13 mouse cellular contexts compared by ENCODE assay signal in the genomic region with DNA sequence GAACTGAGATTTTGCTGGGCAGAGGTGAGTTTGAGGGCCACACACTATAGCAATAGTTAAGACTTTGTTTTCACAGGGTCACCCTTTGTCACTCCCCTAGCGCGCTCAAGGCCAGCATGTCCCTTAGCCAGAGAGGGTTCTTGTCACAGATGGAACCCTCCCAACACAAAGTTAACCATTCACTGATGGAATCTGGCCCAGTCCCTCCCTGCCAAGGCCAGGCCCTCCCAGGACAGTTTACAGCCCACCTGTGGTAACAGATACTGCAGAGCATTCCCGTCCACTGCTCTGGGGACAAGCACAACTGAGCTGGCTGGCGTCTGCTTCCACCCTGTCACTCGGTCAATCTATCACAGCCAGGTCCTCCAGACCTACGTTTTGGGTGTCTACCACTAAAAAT.
DNase-seq lines count a peak whose midpoint lies in the region; ATAC-seq and TF ChIP-seq lines count a peak whose summit lies in the region.
"Had no signal": no experiment of that assay in that cellular context is flagged by ENCODE, and none has a peak within 500 bp of the region (broad histone marks: within the 10 kb centered on the region; RNA-seq: fewer than 3 reads in every experiment).

No protein-coding gene starts in this region.

- no peak for TF ChIP-seq POLR2A in liver, adult 2 months (IDR thresholded peaks at IDR 0.05; ENCODE audit: extremely low read depth, insufficient read depth, low read length)

- TF ChIP-seq CTCF in intestine, postnatal 0 days (IDR thresholded peaks at IDR 0.05; ENCODE audit: low read depth) = no peak
- no peak for TF ChIP-seq CTCF in liver, adult 2 months (IDR thresholded peaks at IDR 0.05; ENCODE audit: low read depth, low read length)

- no peak overlapping the region for H3K4me3 ChIP-seq in intestine, embryonic 14.5 days (ENCODE audit: low read depth, low read length)
- H3K4me3 ChIP-seq in intestine, postnatal 0 days (ENCODE audit: low read depth, low read length) = no peak overlapping the region
- H3K4me3 ChIP-seq in liver, adult 2 months (ENCODE audit: insufficient read depth, low read depth, low read length) = no peak overlapping the region
- no peak overlapping the region for H3K4me3 ChIP-seq in neural tube, embryonic 15.5 days (replicated peaks)

- 55% methylated on average over 6 of the region's 6 CpGs for WGBS in intestine, embryonic 14.5 days
- WGBS in intestine, postnatal 0 days = 35% methylated on average over 6 of the region's 6 CpGs
- WGBS in liver, adult 2 months = 25% methylated on average over 6 of the region's 6 CpGs
- WGBS in neural tube, embryonic 15.5 days = 74% methylated on average over 6 of the region's 6 CpGs

- H3K27me3 ChIP-seq in intestine, embryonic 14.5 days (replicated peaks; ENCODE audit: control insufficient read depth, insufficient read depth, low read length) = no peaks in the 10 kb centered on the region
- H3K27me3 ChIP-seq in intestine, postnatal 0 days (replicated peaks; ENCODE audit: control insufficient read depth, insufficient read depth, low read length) = no peaks in the 10 kb centered on the region
- no peaks in the 10 kb centered on the region for H3K27me3 ChIP-seq in liver, adult 2 months (ENCODE audit: control insufficient read depth, insufficient read depth, low read length)
- H3K27me3 ChIP-seq in neural tube, embryonic 15.5 days (replicated peaks) = no peaks in the 10 kb centered on the region

- peaks cover 17% of the 10 kb centered on the region for H3K36me3 ChIP-seq in intestine, embryonic 14.5 days (ENCODE audit: control insufficient read depth, insufficient read depth, low read length)
- H3K36me3 ChIP-seq in intestine, postnatal 0 days (ENCODE audit: control insufficient read depth, insufficient read depth) = peaks cover 8% of the 10 kb centered on the region
- no peaks in the 10 kb centered on the region for H3K36me3 ChIP-seq in liver, adult 2 months (ENCODE audit: control insufficient read depth, insufficient read depth, low read length)
- no peaks in the 10 kb centered on the region for H3K36me3 ChIP-seq in neural tube, embryonic 15.5 days

- no peaks in the 10 kb centered on the region for H3K9me3 ChIP-seq in intestine, embryonic 14.5 days (ENCODE audit: control insufficient read depth, low read length)
- H3K9me3 ChIP-seq in intestine, postnatal 0 days (ENCODE audit: control insufficient read depth) = no peaks in the 10 kb centered on the region
- H3K9me3 ChIP-seq in neural tube, embryonic 15.5 days (replicated peaks) = no peaks in the 10 kb centered on the region

- H3K27ac ChIP-seq in intestine, embryonic 14.5 days (ENCODE audit: low read depth) = no peak overlapping the region
- H3K27ac ChIP-seq in intestine, postnatal 0 days (ENCODE audit: low read depth, low read length) = no peak overlapping the region
- peak overlapping the region; percentile 32 for H3K27ac ChIP-seq in liver, adult 2 months (replicated peaks; ENCODE audit: insufficient read depth, low read depth, low read length)
- no peak overlapping the region for H3K27ac ChIP-seq in neural tube, embryonic 15.5 days (replicated peaks)
- H3K27ac ChIP-seq: macrophage had no signal

- peak; percentile 54 for DNase-seq in intestine, embryonic 14.5 days (ENCODE audit: low spot score)
- peak; percentile 74 for DNase-seq in kidney, adult 9 months
- peak; percentile 97 for DNase-seq in liver, adult 2 months (ENCODE audit: extremely low read depth, low read depth, low spot score)
- peak; percentile 68 for DNase-seq in testis, postnatal 10 days (ENCODE audit: low spot score)
- no peak for DNase-seq in right cerebral cortex, adult 2 months (ENCODE audit: low spot score in 2 of 2)
- DNase-seq: cerebellum, adult 2 months; heart, adult 11 months; lung, adult 18-20 months had no signal

- no peak overlapping the region for H3K9ac ChIP-seq in intestine, embryonic 14.5 days (ENCODE audit: low read length)
- H3K9ac ChIP-seq in intestine, postnatal 0 days (ENCODE audit: low read depth, low read length) = no peak overlapping the region
- H3K9ac ChIP-seq in liver, adult 2 months (ENCODE audit: low read depth, low read length) = no peak overlapping the region
- H3K9ac ChIP-seq in neural tube, embryonic 15.5 days (replicated peaks) = no peak overlapping the region

- H3K79me2 ChIP-seq in liver, adult 2 months (ENCODE audit: control insufficient read depth, insufficient read depth, low read length) = peaks cover 38% of the 10 kb centered on the region; the same call in 1 of the 2 replicates

- no peak overlapping the region for H3K4me2 ChIP-seq in intestine, embryonic 14.5 days (ENCODE audit: low read length)
- H3K4me2 ChIP-seq in intestine, postnatal 0 days (replicated peaks; ENCODE audit: low read depth) = no peak overlapping the region
- no peak overlapping the region for H3K4me2 ChIP-seq in neural tube, embryonic 15.5 days

- peaks cover 7% of the 10 kb centered on the region; the same call in 1 of the 2 replicates for H3K4me1 ChIP-seq in intestine, embryonic 14.5 days (replicated peaks; ENCODE audit: control insufficient read depth, insufficient read depth, low read length)
- 0 out of 2 replicates have a peak, but pooled peaks cover 3% of the 10 kb centered on the region for H3K4me1 ChIP-seq in intestine, postnatal 0 days (replicated peaks; ENCODE audit: control insufficient read depth, insufficient read depth, low read length)
- H3K4me1 ChIP-seq in liver, adult 2 months (ENCODE audit: control insufficient read depth, insufficient read depth, low read length) = peaks cover 73% of the 10 kb centered on the region
- H3K4me1 ChIP-seq in neural tube, embryonic 15.5 days = peaks cover 6% of the 10 kb centered on the region; the same call in 1 of the 2 replicates

- ATAC-seq in intestine, embryonic 14.5 days (replicated peaks; ENCODE audit: low FRiP score, low TSS enrichment, low read depth) = no peak
- no peak; the same call in 1 of the 2 replicates for ATAC-seq in intestine, postnatal 0 days
- ATAC-seq in neural tube, embryonic 15.5 days (ENCODE audit: low FRiP score) = no peak
- no peak for ATAC-seq in monocyte, adult 5-6 weeks (replicated peaks; ENCODE audit: insufficient number of reproducible peaks, low FRiP score, low TSS enrichment, poor library complexity, severe bottlenecking)
- ATAC-seq: inflammation-experienced regulatory T-cells, adult 6 months had no signal

Comparison
In these comparisons a context has a peak if more than half of its experiments do, and no peak if none do; other contexts are left out.
1. DNase-seq: peak in intestine, embryonic 14.5 days (single experiment), kidney, adult 9 months (single experiment), liver, adult 2 months (single experiment) and testis, postnatal 10 days (single experiment); none in right cerebral cortex, adult 2 months (0 of 2).